ENCODE assay signal across 18 mouse cellular contexts in genomic region chr1:187787055-187788016, GRCm38 (mm10).
DNase-seq lines count a peak whose midpoint lies in the region; ATAC-seq and TF ChIP-seq lines count a peak whose summit lies in the region.
"Had no signal": no experiment of that assay in that cellular context is flagged by ENCODE, and none has a peak within 500 bp of the region (broad histone marks: within the 10 kb centered on the region; RNA-seq: fewer than 3 reads in every experiment).

No protein-coding gene starts in this region.

- no peaks in the 10 kb centered on the region for H3K27me3 ChIP-seq in intestine, embryonic 14.5 days (replicated peaks; ENCODE audit: control insufficient read depth, insufficient read depth, low read length)
- H3K27me3 ChIP-seq in intestine, embryonic 16.5 days (replicated peaks; ENCODE audit: control insufficient read depth, insufficient read depth, low read length), result no peaks in the 10 kb centered on the region
- H3K27me3 ChIP-seq in limb, embryonic 10.5 days (ENCODE audit: low read depth, poor library complexity, severe bottlenecking), result no peaks in the 10 kb centered on the region
- H3K27me3 ChIP-seq in midbrain, embryonic 16.5 days (ENCODE audit: control insufficient read depth, insufficient read depth, low read depth, low read length), result no peaks in the 10 kb centered on the region
- H3K27me3 ChIP-seq: embryonic facial prominence, embryonic 13.5 days; limb, embryonic 13.5 days had no signal

- TF ChIP-seq CTCF in lung, adult 2 months (IDR thresholded peaks at IDR 0.05; ENCODE audit: insufficient read depth, low read length), result no peak

- no peak for TF ChIP-seq POLR2A in lung, adult 2 months (IDR thresholded peaks at IDR 0.05; ENCODE audit: borderline replicate concordance, extremely low read depth, low read depth, low read length)

- H3K4me2 ChIP-seq in intestine, embryonic 14.5 days (ENCODE audit: low read length), result no peak overlapping the region
- no peak overlapping the region for H3K4me2 ChIP-seq in intestine, embryonic 16.5 days (ENCODE audit: low read depth, low read length)
- no peak overlapping the region for H3K4me2 ChIP-seq in midbrain, embryonic 16.5 days (ENCODE audit: low read length)
- H3K4me2 ChIP-seq: embryonic facial prominence, embryonic 13.5 days; limb, embryonic 13.5 days had no signal

- DNase-seq in intestine, embryonic 14.5 days (ENCODE audit: low spot score), result peak; percentile 44
- peak; percentile 7 for DNase-seq in brain, adult 2 months (ENCODE audit: low read depth, low spot score)
- no peak for DNase-seq in limb, embryonic 10.5 days (ENCODE audit: low spot score)
- DNase-seq in cerebellum, adult 9-10 months, result no peak
- no peak for DNase-seq in lung, adult 2 months
- DNase-seq: B cell, adult 2 months; cerebellum, postnatal 25 days; gastrocnemius, postnatal 10 days; kidney, adult 9 months; kidney, postnatal 36 days; layer of hippocampus, adult 9-11 months had no signal

- no peak overlapping the region for H3K9ac ChIP-seq in intestine, embryonic 14.5 days (ENCODE audit: low read length)
- H3K9ac ChIP-seq in intestine, embryonic 16.5 days (ENCODE audit: low read depth, low read length), result no peak overlapping the region
- no peak overlapping the region for H3K9ac ChIP-seq in midbrain, embryonic 16.5 days (ENCODE audit: low read depth, low read length)
- H3K9ac ChIP-seq: embryonic facial prominence, embryonic 13.5 days; limb, embryonic 13.5 days; liver, embryonic 14.5 days had no signal

- no peaks in the 10 kb centered on the region for H3K36me3 ChIP-seq in intestine, embryonic 14.5 days (ENCODE audit: control insufficient read depth, insufficient read depth, low read length)
- H3K36me3 ChIP-seq in intestine, embryonic 16.5 days (ENCODE audit: control insufficient read depth, insufficient read depth, low read length), result no peaks in the 10 kb centered on the region
- no peaks in the 10 kb centered on the region for H3K36me3 ChIP-seq in limb, embryonic 10.5 days
- H3K36me3 ChIP-seq in midbrain, embryonic 16.5 days (ENCODE audit: control insufficient read depth, insufficient read depth, low read length), result no peaks in the 10 kb centered on the region
- H3K36me3 ChIP-seq: embryonic facial prominence, embryonic 13.5 days; limb, embryonic 13.5 days had no signal

- ATAC-seq in intestine, embryonic 14.5 days (replicated peaks; ENCODE audit: low FRiP score, low TSS enrichment, low read depth), result no peak
- no peak for ATAC-seq in intestine, embryonic 16.5 days
- ATAC-seq in midbrain, embryonic 16.5 days, result no peak
- ATAC-seq: forebrain, embryonic 16.5 days; lung, postnatal 0 days had no signal

- no peak overlapping the region for H3K27ac ChIP-seq in intestine, embryonic 14.5 days (ENCODE audit: low read depth)
- H3K27ac ChIP-seq in intestine, embryonic 16.5 days (ENCODE audit: low read length), result no peak overlapping the region
- 0 out of 2 replicates have a peak overlapping the region, but pooled peaks have one; percentile 1 for H3K27ac ChIP-seq in limb, embryonic 10.5 days
- H3K27ac ChIP-seq in midbrain, embryonic 16.5 days (ENCODE audit: low read length), result 0 out of 2 replicates have a peak overlapping the region, but pooled peaks have one; percentile 28
- H3K27ac ChIP-seq: embryonic facial prominence, embryonic 13.5 days; limb, embryonic 13.5 days; liver, embryonic 14.5 days had no signal

- no peaks in the 10 kb centered on the region for H3K9me3 ChIP-seq in intestine, embryonic 14.5 days (ENCODE audit: control insufficient read depth, low read length)
- H3K9me3 ChIP-seq in intestine, embryonic 16.5 days (ENCODE audit: control insufficient read depth, low read length), result no peaks in the 10 kb centered on the region
- no peaks in the 10 kb centered on the region for H3K9me3 ChIP-seq in limb, embryonic 10.5 days (replicated peaks)
- H3K9me3 ChIP-seq in midbrain, embryonic 16.5 days (replicated peaks; ENCODE audit: control insufficient read depth, low read length, poor library complexity, severe bottlenecking), result no peaks in the 10 kb centered on the region
- H3K9me3 ChIP-seq: embryonic facial prominence, embryonic 13.5 days; limb, embryonic 13.5 days had no signal

- 37% methylated on average over 7 of the region's 7 CpGs for WGBS in intestine, embryonic 14.5 days
- 40% methylated on average over 7 of the region's 7 CpGs for WGBS in intestine, embryonic 16.5 days
- 41% methylated on average over 7 of the region's 7 CpGs for WGBS in limb, embryonic 10.5 days
- 12% methylated on average over 7 of the region's 7 CpGs for WGBS in midbrain, embryonic 16.5 days
- WGBS in lung, adult 2 months, result 62% methylated on average over 7 of the region's 7 CpGs

- H3K4me3 ChIP-seq in intestine, embryonic 14.5 days (ENCODE audit: low read depth, low read length), result no peak overlapping the region
- no peak overlapping the region for H3K4me3 ChIP-seq in intestine, embryonic 16.5 days (ENCODE audit: low read length)
- no peak overlapping the region for H3K4me3 ChIP-seq in limb, embryonic 10.5 days
- H3K4me3 ChIP-seq in midbrain, embryonic 16.5 days (ENCODE audit: low read depth, low read length), result no peak overlapping the region
- no peak overlapping the region for H3K4me3 ChIP-seq in lung, adult 2 months (replicated peaks; ENCODE audit: extremely low read depth, low read depth, low read length)
- H3K4me3 ChIP-seq: embryonic facial prominence, embryonic 13.5 days; limb, embryonic 13.5 days had no signal

- H3K4me1 ChIP-seq in intestine, embryonic 14.5 days (replicated peaks; ENCODE audit: control insufficient read depth, insufficient read depth, low read length), result no peaks in the 10 kb centered on the region
- no peaks in the 10 kb centered on the region for H3K4me1 ChIP-seq in intestine, embryonic 16.5 days (ENCODE audit: control insufficient read depth, insufficient read depth, low read length)
- peaks cover 29% of the 10 kb centered on the region for H3K4me1 ChIP-seq in limb, embryonic 10.5 days
- peaks cover 12% of the 10 kb centered on the region for H3K4me1 ChIP-seq in midbrain, embryonic 16.5 days (ENCODE audit: control insufficient read depth, insufficient read depth, low read length)
- H3K4me1 ChIP-seq in lung, adult 2 months (ENCODE audit: control insufficient read depth, insufficient read depth, low read length), result no peaks in the 10 kb centered on the region
- H3K4me1 ChIP-seq: embryonic facial prominence, embryonic 13.5 days had no signal

Comparison
In these comparisons a context has a peak if more than half of its experiments do, and no peak if none do; other contexts are left out.
1. DNase-seq: peak in intestine, embryonic 14.5 days (single experiment) and brain, adult 2 months (single experiment); none in limb, embryonic 10.5 days (single experiment), cerebellum, adult 9-10 months (single experiment) and lung, adult 2 months (single experiment).
2. H3K27ac ChIP-seq: peak in limb, embryonic 10.5 days (single experiment) and midbrain, embryonic 16.5 days (single experiment); none in intestine, embryonic 14.5 days (single experiment) and intestine, embryonic 16.5 days (single experiment).